Mouse (Mus musculus) left cerebral cortex, adult 18-20 months (tissue): Measurements from ENCODE around the gene Tox2. TPM values are rescaled to one million over a fixed set of nuclear protein-coding genes. Genes with fewer than 3 reads are reported as not detected.
A peak's percentile ranks its signal among the peaks of the same experiment; 100 is the strongest.

ENCODE experiments used
- DNase-seq, 2 experiments: peaks; one replicate each; pipeline ENCODE4 v3.0.0; 2021 to 2022; ENCODE audit warnings: low spot score in 2 of 2, mixed read lengths in 1 of 2
- long read RNA-seq, 2 experiments: library from polyadenylated mRNA; stranded (forward); transcript quantifications; one replicate each; pipeline ENCODE4 v2.0.0; 2021
- total RNA-seq, 2 experiments: library from RNA; stranded (reverse); gene quantifications; 2 replicates each; pipeline ENCODE4 v1.2.3; 2021

The Tox2 gene
- total RNA-seq: 10 to 100 TPM; 28.0 to 32.5 TPM
- long read RNA-seq, experiment 1, partial matches to known transcripts: 17 of 51 reads
- long read RNA-seq, experiment 1, other reads (novel, unspliced or antisense): 27 of 51 reads
- long read RNA-seq, experiment 2, partial matches to known transcripts: 9 of 29 reads
- long read RNA-seq, experiment 2, other reads (novel, unspliced or antisense): 15 of 29 reads

DNA sequence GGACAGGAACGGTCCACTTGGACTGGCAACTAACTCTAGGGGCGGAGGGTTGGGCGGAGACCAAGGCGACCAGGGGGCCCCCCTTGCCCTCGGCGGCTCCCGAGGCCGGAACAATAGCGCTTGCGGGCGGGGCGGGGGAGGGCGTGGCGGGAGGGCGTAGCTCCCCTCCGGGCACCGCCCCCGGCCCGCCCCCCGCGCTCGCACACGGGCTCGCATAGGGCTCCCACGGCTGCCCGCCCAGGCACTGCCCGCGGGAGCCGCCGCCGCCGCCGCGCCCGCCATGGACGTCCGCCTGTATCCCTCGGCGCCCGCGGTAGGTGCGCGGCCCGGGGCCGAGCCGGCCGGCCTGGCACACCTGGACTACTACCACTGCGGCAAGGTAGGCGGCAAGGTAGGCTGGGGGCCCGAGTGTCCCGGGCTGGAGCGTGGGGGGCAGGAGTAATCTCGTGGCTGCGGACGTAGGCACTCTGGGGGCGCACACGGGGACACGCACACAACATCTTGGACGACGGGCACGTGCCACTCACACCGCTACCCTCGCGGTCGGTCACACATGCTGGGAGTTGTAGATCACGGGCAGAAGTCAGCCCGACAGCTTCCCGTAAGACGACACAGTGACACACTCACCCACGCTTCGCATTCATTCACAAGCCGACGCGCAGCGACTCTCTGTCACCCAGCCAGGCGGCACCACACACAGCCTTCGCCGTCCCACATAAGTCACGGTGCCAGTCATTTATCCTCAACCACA lies at the start of gene Tox2:
Tox2 (plus strand) TSS at position 242 of the 751 bp plus-strand sequence.
- peak; percentile 74 to 82 for DNase-seq

DNA sequence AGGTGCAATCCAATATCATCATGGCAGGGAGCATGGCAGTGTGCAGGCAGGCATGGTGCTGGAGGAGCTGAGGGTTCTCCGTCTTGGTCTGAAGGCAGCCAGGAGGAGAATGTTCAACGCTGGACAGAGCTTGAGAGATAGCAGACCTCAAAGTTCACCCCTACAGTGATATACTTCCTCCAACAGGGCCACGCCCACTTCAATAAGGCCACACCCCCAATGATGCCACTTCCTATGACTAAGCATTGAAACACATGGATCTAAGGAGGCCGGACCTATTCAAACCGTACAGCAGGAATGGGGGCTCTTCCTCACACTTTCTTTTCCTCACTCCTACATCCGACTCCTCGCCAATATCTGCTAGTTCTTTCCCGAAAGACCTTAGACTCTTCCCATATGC lies 48.3 kb upstream of the Tox2 start:
- DNase-seq: no peak

DNA sequence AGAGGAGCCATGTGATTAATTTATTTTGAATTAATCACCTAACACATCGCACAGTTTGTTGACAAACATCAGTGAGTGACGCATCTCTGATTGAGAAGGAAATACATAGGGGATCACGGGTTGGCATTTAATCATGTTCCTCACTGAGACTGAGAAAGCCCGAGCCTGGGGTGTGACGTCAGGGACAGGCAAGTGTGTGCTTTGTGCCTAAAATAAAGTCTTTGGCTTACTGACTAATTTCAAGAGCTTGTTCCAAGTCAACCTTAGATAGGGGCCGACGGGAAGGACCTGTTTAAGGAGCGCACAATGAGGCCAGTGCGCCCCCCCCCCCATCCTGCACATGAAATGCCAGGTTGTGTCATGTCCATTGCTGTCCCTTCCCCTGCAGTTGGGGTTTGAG lies 43.9 kb upstream of the Tox2 start:
- no peak for DNase-seq

DNA sequence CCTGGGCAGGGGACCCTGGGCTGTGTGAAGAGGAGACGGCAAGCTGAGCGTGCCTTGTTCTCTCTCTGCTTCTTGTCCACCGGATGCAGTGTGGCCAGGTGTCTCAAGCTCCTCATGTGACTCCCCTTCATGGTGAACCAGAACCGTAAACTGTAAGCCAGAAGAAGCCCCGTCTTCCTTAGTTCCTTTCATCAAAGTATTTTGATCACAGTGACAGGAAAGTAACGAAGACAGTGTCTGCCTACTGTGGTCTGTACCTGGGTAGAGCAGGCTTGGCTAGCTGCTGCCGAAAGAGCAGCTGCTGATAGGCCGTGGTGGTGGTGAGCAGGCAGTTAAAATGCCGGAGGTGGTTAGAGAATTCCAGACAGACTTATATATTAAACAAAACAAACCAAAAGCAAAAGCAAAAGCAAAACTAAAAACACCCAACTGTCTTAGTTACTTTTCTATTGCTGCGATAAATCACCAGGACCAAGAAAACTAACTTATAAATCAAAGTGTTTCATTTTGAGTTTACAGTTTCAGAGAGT lies 38.4 kb upstream of the Tox2 start:
- no peak for DNase-seq

DNA sequence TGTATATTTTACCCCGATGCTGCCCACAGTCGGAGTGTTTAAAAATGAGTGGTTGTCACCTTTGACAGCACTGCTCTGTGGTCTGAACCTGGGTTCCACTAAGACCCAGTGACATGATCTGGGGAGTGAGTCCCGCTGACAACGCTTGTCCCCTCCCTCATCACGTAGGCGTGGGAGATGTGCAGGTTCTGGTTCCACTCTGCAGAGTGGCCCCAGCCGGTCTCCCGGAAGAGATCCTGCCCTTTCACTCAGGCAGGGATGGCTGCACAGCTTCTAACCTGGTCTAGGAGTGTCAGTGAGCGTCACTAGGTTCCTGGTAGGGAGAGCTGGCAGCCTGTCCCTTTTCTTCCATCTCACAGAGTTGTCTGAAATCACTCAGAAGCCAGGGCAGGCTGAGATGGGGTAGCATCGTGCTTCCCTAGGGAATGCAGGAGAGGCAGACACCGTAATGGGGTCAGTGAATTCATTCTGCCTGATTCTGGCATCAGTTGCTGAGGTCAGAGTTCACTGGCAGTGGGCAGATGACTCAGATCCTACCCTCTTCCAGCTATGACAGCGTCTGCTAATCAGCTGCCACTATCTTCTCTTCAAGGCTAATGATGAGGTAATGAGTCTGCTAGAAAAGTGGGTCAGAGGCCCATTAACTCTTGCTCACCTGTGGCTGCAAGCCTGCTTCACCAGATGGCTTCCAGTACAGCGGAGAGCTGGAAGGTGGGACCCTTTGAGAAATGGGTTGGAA lies 36.7 kb upstream of the Tox2 start:
- no peak for DNase-seq

DNA sequence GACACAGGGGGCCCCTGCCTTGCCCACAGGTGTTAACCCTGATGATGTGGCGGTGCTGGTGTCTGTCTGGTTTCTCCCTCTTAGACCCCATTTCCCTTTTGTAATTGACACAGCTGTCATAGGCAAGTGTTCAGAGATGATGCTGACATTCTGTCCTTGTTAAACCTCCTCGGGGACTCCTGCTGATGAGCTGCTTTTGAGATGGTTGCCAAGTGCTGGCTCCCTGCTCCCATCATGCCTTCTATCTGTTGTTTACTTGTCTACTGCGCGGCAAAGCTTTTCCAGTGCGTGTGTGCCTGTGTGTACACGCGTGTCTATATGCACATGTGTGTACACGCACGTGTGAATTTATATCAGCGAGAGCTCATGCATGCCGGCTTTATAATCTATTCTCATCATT lies 31.0 kb upstream of the Tox2 start:
- no peak for DNase-seq

DNA sequence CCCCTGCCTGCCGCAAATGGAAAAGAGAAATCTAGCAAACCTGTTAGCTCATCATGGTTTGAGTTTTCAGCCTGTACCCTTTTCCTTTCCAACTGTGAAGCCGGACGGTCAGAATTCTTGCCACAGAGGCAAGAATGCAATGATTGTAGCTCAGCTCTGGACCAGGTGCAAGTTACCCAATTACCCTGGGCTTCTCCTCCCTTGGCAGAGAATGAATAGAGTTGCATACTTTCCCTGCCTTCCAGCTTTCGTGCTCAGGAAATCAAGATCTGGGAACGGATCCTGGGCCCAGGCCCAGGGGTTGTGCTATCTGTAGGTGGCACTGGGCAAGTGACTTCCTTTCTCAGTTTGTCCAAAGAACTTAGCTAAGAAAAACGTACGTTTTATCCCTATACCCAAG lies 28.9 kb upstream of the Tox2 start:
- no peak for DNase-seq

DNA sequence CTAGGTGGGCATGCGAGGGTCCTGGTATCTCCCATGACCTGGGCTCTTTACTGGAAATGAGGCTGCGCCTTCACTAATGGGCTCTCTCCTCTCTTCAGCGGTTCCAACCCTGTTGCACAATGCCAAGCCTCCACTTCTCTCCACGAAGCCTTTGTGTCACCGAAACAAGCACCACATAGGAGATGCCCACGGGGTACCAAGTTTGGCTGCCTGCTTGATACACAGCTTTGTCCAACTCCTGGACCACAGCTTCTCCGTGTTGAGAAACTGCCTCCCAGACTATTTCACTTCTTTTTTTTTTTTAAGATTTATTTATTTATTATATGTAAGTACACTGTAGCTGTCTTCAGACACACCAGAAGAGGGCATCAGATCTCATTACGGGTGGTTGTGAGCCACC lies 27.1 kb upstream of the Tox2 start:
- DNase-seq: no peak

DNA sequence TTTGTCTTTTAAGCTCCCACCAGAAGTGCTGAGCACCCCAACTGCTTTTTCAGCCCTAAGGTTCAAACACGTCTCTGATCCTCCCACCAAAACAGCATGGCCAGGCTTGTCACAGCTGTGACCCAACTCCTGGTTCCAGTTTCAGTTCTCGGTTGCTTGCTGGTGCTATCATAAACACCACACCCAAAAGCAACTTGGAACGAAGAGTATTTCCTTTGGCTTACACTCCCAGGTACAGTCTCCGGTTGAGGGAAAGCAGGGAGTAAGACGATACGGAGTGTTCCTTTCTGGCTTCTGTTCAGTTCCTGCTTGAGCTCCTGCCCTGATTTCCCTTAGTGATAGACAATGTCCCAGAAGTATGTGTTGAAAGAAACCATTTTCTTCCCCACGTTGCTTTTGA lies 26.4 kb upstream of the Tox2 start:
- DNase-seq: no peak

DNA sequence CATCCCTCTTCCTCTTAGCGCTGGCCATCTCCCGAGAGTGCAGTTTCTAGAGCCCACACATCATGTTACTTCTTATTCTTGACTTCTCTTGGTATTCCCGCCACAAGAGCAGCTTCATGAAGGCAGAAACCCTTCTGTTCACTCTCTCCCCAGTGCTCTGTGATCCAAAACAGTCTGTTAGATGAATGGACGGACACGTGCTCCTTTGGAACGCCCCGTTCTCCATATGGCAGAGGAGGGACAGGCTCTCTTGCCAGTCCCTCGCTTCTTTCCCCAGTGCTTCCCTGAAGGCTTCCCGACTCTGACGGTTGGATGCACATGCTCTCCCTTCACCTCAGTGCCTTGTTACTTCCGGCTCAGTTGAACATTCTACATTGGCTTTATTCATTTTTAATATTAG lies 15.4 kb upstream of the Tox2 start:
- DNase-seq: peak in 1 of 2 experiments; percentile 12

DNA sequence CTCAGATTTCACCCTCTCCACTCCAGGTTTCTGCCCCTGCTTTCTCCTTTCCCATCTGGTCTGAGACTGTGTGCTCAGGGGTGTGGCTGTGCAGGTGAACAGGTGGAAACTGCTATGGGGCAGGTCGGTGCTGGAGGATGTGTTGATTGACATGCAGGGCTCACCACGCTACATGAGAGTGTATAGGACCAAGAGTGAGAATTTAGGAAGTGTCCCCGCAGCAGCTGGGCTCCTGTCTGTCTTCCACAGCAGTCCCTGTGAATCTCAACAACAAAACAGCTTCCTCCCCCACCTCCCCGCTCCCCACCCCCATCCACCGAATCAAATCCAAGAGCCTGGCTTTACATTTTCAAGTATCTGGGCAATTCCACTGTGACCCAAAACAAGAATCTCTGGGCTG lies 13.3 kb upstream of the Tox2 start:
- DNase-seq: no peak

DNA sequence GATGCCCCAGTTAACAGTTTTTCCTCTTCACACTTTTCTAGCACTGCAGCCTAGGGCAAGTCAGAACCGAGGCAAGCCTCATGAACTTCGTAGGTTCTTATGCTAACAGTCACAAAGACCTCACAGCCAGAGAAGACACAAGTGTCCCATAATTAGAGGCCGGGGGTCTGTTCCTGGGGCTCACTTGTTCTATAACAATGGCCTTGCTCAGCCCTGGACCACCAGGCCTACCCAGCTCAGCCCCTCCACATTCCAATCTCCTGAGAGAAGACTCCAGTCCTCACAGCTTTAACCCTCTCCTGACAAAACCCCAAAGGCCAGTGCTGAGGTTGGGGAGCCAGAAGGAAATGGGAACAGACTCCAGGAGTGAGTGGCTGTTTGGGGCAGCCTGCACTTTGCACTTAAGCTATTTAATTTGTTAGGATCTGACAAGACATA lies 12.9 kb upstream of the Tox2 start:
- no peak for DNase-seq

DNA sequence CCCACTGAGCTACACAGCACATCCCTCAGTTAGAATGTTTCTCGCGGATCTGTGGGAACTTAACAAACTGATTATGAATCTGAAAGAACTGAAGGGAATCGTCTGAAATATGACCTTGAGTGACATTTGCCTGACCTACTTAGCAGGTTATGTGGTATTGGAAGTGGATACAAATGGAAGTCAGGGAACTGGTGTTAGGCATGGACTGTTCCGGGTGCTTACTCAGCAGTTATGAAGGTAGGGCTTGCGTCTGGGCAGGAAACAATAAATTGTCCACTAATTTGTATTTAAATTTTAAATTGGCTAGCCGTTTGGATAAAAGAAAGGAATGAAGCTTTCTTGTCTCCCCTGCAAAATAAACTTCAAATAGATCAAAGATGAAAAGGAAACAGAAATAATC lies 10.4 kb upstream of the Tox2 start:
- DNase-seq: no peak

DNA sequence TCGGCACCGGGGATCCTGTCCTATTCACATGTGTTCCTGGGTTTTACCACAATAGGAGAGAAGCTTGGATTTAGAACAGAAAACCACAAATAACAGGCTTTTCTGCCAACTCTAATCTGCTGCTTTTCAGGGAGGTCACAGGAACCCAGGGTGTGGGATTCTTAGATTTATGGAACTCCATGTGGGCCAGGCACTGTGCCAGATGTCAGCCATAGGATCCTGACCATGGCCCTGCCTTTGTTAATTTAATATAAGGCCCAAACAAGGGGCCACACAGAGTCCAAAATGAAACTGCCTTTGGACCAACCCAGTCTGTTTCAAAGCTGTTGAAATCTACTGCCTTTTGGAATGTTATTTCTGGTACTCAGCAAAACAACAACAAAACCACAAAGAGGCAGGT lies 8.9 kb upstream of the Tox2 start:
- DNase-seq: no peak

DNA sequence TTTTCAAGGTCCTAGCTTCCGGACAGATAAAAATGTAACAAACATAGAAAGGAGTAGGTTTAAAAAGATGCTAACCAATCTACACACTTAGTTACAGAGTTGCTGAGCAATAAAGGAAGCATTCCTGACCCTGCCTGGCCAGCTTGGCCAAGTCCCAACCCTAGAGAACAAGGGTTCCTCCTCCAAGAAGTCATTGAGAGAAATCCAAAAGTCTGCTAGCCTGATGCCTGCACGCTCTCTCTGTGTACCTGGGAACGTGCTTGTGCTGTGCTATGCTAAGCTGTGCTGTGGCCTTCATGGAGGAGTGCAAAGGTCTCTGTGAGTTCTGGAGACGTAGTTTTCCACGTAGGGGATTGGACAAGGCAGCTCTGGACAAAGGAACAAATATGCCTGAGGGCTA lies 8.4 kb upstream of the Tox2 start:
- no peak for DNase-seq

DNA sequence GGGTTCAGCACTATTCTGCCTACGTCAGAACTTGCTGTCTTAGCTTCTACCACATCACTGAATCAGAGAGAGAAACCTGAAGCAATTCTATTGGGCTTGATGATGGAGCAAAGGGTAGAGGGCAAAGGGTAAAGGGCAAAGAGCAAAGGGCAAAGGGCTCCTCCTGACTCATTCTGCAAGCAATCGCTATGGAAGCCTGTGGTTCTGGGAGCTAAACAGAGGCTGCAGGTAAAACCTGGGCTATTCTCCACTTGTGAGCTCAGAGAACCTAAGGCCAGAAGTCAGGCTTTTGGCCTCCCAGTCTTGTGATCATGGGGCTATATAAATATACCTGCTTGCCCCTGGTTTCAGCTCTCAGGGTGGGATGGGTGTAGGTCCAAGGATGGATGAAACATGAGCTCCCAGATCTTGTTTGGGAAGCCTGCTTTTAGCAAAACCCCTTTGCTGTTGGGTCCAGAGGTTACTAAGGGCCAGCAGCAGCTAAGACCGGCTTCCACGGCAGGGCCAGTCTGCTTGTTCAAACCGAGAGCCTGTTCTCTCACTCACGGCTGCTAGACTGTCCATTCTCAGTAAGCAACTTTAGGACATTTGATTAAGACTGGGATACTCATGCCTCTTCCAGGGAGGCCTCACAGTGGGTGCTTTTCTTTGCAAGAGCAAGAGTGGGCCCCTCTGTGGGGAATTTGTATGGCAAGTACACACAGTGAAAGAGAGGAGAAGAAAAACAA lies 7.7 kb upstream of the Tox2 start:
- DNase-seq: no peak

DNA sequence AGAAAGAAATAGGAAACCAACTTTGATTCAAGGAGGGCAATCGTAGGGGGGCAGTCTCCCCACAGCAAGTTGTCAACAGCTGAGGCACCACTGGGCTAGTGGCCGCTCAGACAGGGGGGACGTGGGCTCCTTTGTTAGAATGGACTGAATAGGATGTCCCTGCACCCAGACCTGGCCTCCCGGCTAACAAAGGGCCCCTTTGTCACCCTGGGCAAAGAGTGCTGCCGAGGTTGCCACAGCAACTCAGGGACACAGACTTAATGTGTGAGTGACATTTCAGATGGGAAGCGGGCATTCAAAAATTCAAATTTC lies 7.1 kb upstream of the Tox2 start:
- no peak for DNase-seq

DNA sequence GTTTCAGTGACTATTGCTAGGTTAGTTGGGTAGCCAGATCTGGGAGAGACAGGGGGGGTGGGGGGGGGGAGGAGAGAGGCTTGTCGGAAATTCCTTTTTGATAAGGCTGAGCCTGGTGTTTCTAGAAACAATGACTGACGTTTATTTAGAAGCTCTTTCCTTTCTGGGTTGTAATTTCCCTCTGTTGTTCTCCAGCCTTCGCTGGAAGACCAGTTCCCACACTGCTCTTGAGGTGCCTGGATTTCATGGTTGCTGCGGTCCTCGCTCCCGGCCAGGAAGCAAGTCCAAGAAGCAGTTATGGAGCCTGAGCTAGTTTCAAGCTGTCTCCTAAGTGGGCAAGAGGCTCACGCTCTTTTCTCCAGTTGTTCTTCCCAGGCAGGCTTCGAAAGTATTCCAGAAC lies 1.0 kb upstream of the Tox2 start:
- no peak for DNase-seq

DNA sequence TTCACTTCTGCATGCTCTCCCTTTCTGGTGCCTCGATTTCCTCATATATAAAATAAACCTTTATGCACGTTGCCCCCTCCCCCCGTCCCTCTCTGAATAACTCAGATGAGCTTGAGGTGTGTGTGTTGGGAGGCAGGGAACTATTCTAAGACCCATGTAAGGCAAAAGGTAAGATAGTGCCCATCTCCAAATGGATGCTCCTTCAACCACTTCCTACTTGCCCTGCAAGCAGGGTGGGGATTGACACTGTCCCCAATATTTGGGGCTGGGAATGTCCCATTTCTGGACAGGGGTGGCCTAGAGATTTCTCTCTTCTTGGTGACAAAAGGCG lies 407 bp upstream of the Tox2 start:
- no peak for DNase-seq

DNA sequence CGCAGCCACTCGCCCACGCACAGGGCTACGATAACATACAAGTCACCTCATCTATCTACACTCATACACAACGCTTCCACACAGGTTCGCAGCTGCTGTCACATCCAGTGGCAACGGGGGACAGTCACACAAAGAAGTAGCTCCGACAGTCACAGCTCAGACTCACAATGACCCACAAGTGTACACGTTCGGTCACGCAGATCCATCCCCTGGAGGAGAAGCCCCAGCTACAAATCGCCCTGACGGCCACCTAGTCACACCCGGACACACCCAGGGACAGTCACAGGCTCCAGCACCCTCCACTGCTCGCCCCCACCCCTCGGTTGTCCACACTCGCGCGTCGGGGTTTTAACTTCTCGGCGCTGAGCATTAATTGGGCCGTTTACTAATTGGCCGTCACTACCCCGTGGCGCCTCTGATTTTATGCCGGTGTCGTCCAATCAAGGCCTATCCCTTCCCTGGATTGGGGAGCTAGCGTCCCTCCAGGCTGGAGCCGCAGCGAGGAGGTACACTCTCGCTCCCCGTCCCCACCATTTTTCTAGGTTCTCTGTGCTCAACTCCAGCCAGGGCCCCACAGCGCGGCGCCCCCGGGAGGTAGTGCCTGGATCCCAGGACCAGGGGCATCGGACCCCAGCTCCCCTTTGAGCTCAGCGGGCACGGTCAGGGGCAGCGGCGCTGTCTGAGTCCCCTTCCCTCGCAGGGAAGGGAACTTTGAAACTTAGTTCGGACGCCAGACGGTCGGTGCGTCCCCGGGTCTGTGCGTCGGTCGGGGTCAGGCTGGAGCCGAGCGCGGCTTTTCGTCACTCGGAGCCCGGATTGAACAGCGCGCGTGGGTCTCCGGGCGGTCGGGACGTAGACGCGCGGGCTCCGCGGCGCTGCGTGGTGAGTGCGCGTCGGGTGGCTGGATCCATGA lies 966 bp downstream of the Tox2 start:
- DNase-seq: peak; percentile 12 to 20
